Mouse (Mus musculus) spleen, adult 2 months (tissue): ENCODE measurements around the gene Htr5b.

ENCODE experiments used
- CTCF ChIP-seq: fragments of 200-500 bp; IDR thresholded peaks from 2 replicates; pipeline ENCODE4 v1.5.1; 2011; ENCODE audit warnings: mild to moderate bottlenecking, inconsistent platforms; ENCODE audit not compliant: insufficient read depth, insufficient read length, insufficient replicate concordance; ENCODE audit errors: extremely low read depth
- POLR2A ChIP-seq: fragments of 200-500 bp; IDR thresholded peaks from 2 replicates; pipeline ENCODE4 v1.6.1; 2011; ENCODE audit warnings: low read depth, low read length, inconsistent platforms

GRCm38 (mm10) chr1:121483091-121483490 is 45.2 kb downstream of the Htr5b start:
- no peak for TF ChIP-seq CTCF
- TF ChIP-seq POLR2A: no peak
